Mouse (Mus musculus) lung, adult 2 months (tissue): Measurements from ENCODE around the gene Ppil1. TPM values are rescaled to one million over a fixed set of nuclear protein-coding genes. Genes with fewer than 3 reads are reported as not detected.
"Not testable (repeated sequence)": the region's sequence is repeated elsewhere in the genome, so short reads cannot be mapped to it uniquely, and the experiment has no call there.

Experiments used
- DNase-seq: peaks from one replicate; pipeline ENCODE4 v3.0.0; 2022
- H3K4me1 ChIP-seq: fragments of 200-500 bp; 2 replicates; pipeline ENCODE4 v1.6.1; 2011; ENCODE audit warnings: low read length; ENCODE audit not compliant: control insufficient read depth, insufficient read depth
- H3K4me3 ChIP-seq: fragments of 200-500 bp; replicated peaks from 2 replicates; pipeline ENCODE3; 2011; ENCODE audit warnings: low read depth, mild to moderate bottlenecking, control low read depth, low read length; ENCODE audit errors: extremely low read depth
- CTCF ChIP-seq: fragments of 200-500 bp; IDR thresholded peaks from 2 replicates; pipeline ENCODE4 v1.5.1; 2011; ENCODE audit warnings: mild to moderate bottlenecking, low read length, control low read depth; ENCODE audit not compliant: insufficient read depth
- POLR2A ChIP-seq: fragments of 200-500 bp; IDR thresholded peaks from 2 replicates; pipeline ENCODE4 v1.6.1; 2011; ENCODE audit warnings: low read depth, mild to moderate bottlenecking, control low read depth, low read length, borderline replicate concordance; ENCODE audit errors: extremely low read depth
- WGBS: fragments of 180-500 bp; shearing (Covaris S2); methylation state at CpG from one replicate; pipeline ENCODE4 v1.1.7; 2018; 5-methylcytosine and 5-hydroxymethylcytosine counted together
- polyA plus RNA-seq: library from polyadenylated mRNA; depleted of rRNA; stranded (reverse); fragments of >200 nt; gene quantifications from 2 replicates; pipeline ENCODE4 v1.2.3, GENCODE M21; 2012

Gene Ppil1
- polyA plus RNA-seq, 1 experiment: 20.7 TPM

- WGBS: 77% methylated on average over 21 of the region's 21 CpGs
- no peak for DNase-seq
- Histone ChIP-seq H3K4me1 (no peaks in the 10 kb centered on the region), H3K4me3 (no peak overlapping the region)
- no peak for TF ChIP-seq POLR2A
- TF ChIP-seq CTCF: no peak
These were observed 18.4 kb upstream of the Ppil1 start for GRCm38 (mm10) chr17:29282216-29282952.

- no peak overlapping the region for H3K4me3 ChIP-seq
- no peak for DNase-seq
- WGBS: 80% methylated on average over 5 of the region's 5 CpGs
- no peaks in the 10 kb centered on the region for H3K4me1 ChIP-seq
- TF ChIP-seq CTCF (no peak), POLR2A (no peak)
These were observed 17.6 kb upstream of the Ppil1 start for GRCm38 (mm10) chr17:29281541-29281940.

- 90% methylated on average over 5 of the region's 5 CpGs for WGBS
- no peak for DNase-seq
- H3K4me1 ChIP-seq: no peaks in the 10 kb centered on the region
- no peak for TF ChIP-seq POLR2A
- TF ChIP-seq CTCF: no peak
- no peak overlapping the region for H3K4me3 ChIP-seq
These were observed 16.4 kb upstream of the Ppil1 start for GRCm38 (mm10) chr17:29280422-29280821.

GRCm38 (mm10) chr17:29273889-29274288 lies 9.9 kb upstream of the Ppil1 start:
- TF ChIP-seq POLR2A (no peak), CTCF (no peak)
- H3K4me1 ChIP-seq: peaks cover 4% of the 10 kb centered on the region
- WGBS: 44% methylated on average over 11 of the region's 11 CpGs
- H3K4me3 ChIP-seq: no peak overlapping the region
- DNase-seq: peak; percentile 51

GRCm38 (mm10) chr17:29273156-29273555 lies 9.2 kb upstream of the Ppil1 start:
- H3K4me3 ChIP-seq: no peak overlapping the region
- 63% methylated on average over 7 of the region's 7 CpGs for WGBS
- no peak for DNase-seq
- TF ChIP-seq POLR2A (no peak), CTCF (no peak)
- peaks cover 4% of the 10 kb centered on the region for H3K4me1 ChIP-seq

- 84% methylated on average over 9 of the region's 9 CpGs for WGBS
- no peak overlapping the region for H3K4me3 ChIP-seq
- H3K4me1 ChIP-seq: peaks cover 4% of the 10 kb centered on the region
- no peak for DNase-seq
- TF ChIP-seq POLR2A: no peak
- TF ChIP-seq CTCF: no peak
These were observed 6.2 kb upstream of the Ppil1 start for GRCm38 (mm10) chr17:29270148-29270698.

GRCm38 (mm10) chr17:29269349-29269706 lies 5.3 kb upstream of the Ppil1 start:
- 10% methylated on average over 10 of the region's 10 CpGs for WGBS
- peaks cover 7% of the 10 kb centered on the region for H3K4me1 ChIP-seq
- TF ChIP-seq CTCF (no peak), POLR2A (no peak)
- H3K4me3 ChIP-seq: peak overlapping the region; percentile 84
- DNase-seq: no peak

GRCm38 (mm10) chr17:29268682-29269348 lies 4.8 kb upstream of the Ppil1 start, which contains the start of gene BC004004:
Gene BC004004, plus strand, starts transcription at chr17:29268788.
- peak within 1 kb of the TSS; percentile 84 for H3K4me3 ChIP-seq
- H3K4me1 ChIP-seq: peaks cover 9% of the 10 kb centered on the region
- WGBS: under 1% methylated on average over 63 of the region's 63 CpGs
- TF ChIP-seq POLR2A (peak; percentile 54; the same call in 1 of the 2 replicates), CTCF (peak; percentile 63)
- peak; percentile 93 for DNase-seq

- peaks cover 10% of the 10 kb centered on the region for H3K4me1 ChIP-seq
- H3K4me3 ChIP-seq: no peak overlapping the region
- 45% methylated on average over 6 of the region's 6 CpGs for WGBS
- no peak for DNase-seq
- TF ChIP-seq POLR2A: no peak
- no peak for TF ChIP-seq CTCF
These were observed 4.1 kb upstream of the Ppil1 start for GRCm38 (mm10) chr17:29267931-29268681.

- H3K4me3 ChIP-seq, DNase-seq: not testable (repeated sequence)
- WGBS: 89% methylated on average over 2 of the region's 2 CpGs
- H3K4me1 ChIP-seq: peaks cover 11% of the 10 kb centered on the region
These were observed 3.1 kb upstream of the Ppil1 start for GRCm38 (mm10) chr17:29267040-29267439.
